Mouse (Mus musculus) cerebellum, adult 11 months (tissue): ENCODE data around the gene Lims1.

Source experiments
- DNase-seq: peaks from one replicate; pipeline ENCODE4 v3.0.0; 2022

Gene Lims1

GRCm38 (mm10) chr10:58452185-58452584, 128.9 kb downstream of the Lims1 start:
- DNase-seq = no peak

- DNase-seq = no peak
Measured at GRCm38 (mm10) chr10:58459896-58460295, 136.6 kb downstream of the Lims1 start.
